Mouse (Mus musculus): ENCODE measurements at regions not wholly inside any gene's neighbourhood (a gene's known extent, or its start where the extent isn't known, plus 50 kb on each side); places are given as distances from the start of the nearest gene placed in this dataset.

GRCm38 (mm10) chr10:95074381-95074780 lies 129.7 kb upstream of the Plxnc1 start:
- TF ChIP-seq CTCF (IDR thresholded peaks at IDR 0.05; ENCODE audit: low read depth, low read length) (no peak), POLR2A (IDR thresholded peaks at IDR 0.05; ENCODE audit: extremely low read depth, insufficient read depth, low read length) (no peak)

All from liver, adult 2 months (tissue).